Mouse (Mus musculus) ES-E14 (cell line): ENCODE data around the gene Prtg. TPM values are rescaled to one million over a fixed set of nuclear protein-coding genes. Genes with fewer than 3 reads are reported as not detected.

Source experiments
- DNase-seq: peaks from one replicate; pipeline ENCODE4 v3.0.0-alpha.2; 2013; ENCODE audit warnings: low read depth, low spot score
- H3K27ac ChIP-seq: 2 replicates; pipeline ENCODE4 v1.5.1; 2012; ENCODE audit warnings: low read depth, mild to moderate bottlenecking, low read length, moderate library complexity, mixed read lengths; ENCODE audit not compliant: poor library complexity, insufficient read depth, severe bottlenecking
- H3K36me3 ChIP-seq: 2 replicates; pipeline ENCODE4 v1.6.1; 2012; ENCODE audit warnings: mild to moderate bottlenecking, low read length, moderate library complexity, mixed read lengths; ENCODE audit not compliant: control insufficient read depth, poor library complexity, insufficient read depth, severe bottlenecking
- H3K4me1 ChIP-seq, 2 experiments: fragments of 150-350 bp in 1 of 2; sonication (generic) in 1 of 2; 2 replicates each; pipeline ENCODE4 v1.6.1; 2012; ENCODE audit warnings: low read length in 2 of 2, mild to moderate bottlenecking in 1 of 2, mixed read lengths in 1 of 2; ENCODE audit not compliant: control insufficient read depth in 2 of 2, insufficient read depth in 2 of 2, poor library complexity in 1 of 2
- H3K4me3 ChIP-seq, 2 experiments: fragments of 150-350 bp in 1 of 2; sonication (generic) in 1 of 2; 2 replicates each; pipeline ENCODE4 v1.5.1; 2012; ENCODE audit warnings: low read length in 2 of 2, low read depth in 1 of 2, mild to moderate bottlenecking in 1 of 2, mixed read lengths in 1 of 2; ENCODE audit not compliant: insufficient read depth in 1 of 2, poor library complexity in 1 of 2, severe bottlenecking in 1 of 2
- H3K9ac ChIP-seq: 2 replicates; pipeline ENCODE4 v1.6.1; 2012; ENCODE audit warnings: low read depth, mild to moderate bottlenecking, low read length, mixed read lengths; ENCODE audit not compliant: poor library complexity, insufficient read depth, severe bottlenecking
- H3K9me3 ChIP-seq: fragments of 150-350 bp; sonication (generic); 2 replicates; pipeline ENCODE4 v1.6.1; 2012; ENCODE audit warnings: low read depth, mild to moderate bottlenecking, low read length; ENCODE audit not compliant: control insufficient read depth, insufficient read depth
- CHD2 ChIP-seq: IDR thresholded peaks from 2 replicates; pipeline ENCODE4 v1.6.1; 2014; ENCODE audit warnings: mild to moderate bottlenecking, low read depth, low read length, inconsistent platforms
- HCFC1 ChIP-seq: IDR thresholded peaks from 2 replicates; pipeline ENCODE4 v1.6.1; 2012; ENCODE audit warnings: low read length, inconsistent platforms, borderline replicate concordance; ENCODE audit not compliant: insufficient read depth
- MAFK ChIP-seq: IDR thresholded peaks from 2 replicates; pipeline ENCODE4 v1.6.1; 2014; ENCODE audit warnings: mild to moderate bottlenecking, low read depth, low read length, inconsistent platforms; ENCODE audit not compliant: insufficient read depth
- ZC3H11A ChIP-seq: IDR thresholded peaks from 2 replicates; pipeline ENCODE4 v1.6.1; 2012; ENCODE audit warnings: low read depth, mild to moderate bottlenecking, inconsistent platforms, low read length, borderline replicate concordance
- ZNF384 ChIP-seq: IDR thresholded peaks from 2 replicates; pipeline ENCODE4 v1.6.1; 2012; ENCODE audit warnings: low read depth, low read length, inconsistent platforms
- in situ Hi-C, 2 experiments: fragments of 600-800 bp; cut with MboI; formaldehyde crosslinking; loops; one replicate each; pipeline ENCODE4 v1.15.1; 2025; ENCODE audit warnings: low sequenced_read_pairs in 2 of 2, inconsistent platforms in 1 of 2; ENCODE audit not compliant: unreplicated experiment in 2 of 2
- total RNA-seq: library from RNA; depleted of rRNA; stranded (reverse); fragments of 300-350 nt; gene quantifications from 2 replicates; pipeline ENCODE4 v1.2.3, GENCODE M21; 2012

Gene Prtg
- total RNA-seq, 1 experiment, result 28.8 TPM

DNA sequence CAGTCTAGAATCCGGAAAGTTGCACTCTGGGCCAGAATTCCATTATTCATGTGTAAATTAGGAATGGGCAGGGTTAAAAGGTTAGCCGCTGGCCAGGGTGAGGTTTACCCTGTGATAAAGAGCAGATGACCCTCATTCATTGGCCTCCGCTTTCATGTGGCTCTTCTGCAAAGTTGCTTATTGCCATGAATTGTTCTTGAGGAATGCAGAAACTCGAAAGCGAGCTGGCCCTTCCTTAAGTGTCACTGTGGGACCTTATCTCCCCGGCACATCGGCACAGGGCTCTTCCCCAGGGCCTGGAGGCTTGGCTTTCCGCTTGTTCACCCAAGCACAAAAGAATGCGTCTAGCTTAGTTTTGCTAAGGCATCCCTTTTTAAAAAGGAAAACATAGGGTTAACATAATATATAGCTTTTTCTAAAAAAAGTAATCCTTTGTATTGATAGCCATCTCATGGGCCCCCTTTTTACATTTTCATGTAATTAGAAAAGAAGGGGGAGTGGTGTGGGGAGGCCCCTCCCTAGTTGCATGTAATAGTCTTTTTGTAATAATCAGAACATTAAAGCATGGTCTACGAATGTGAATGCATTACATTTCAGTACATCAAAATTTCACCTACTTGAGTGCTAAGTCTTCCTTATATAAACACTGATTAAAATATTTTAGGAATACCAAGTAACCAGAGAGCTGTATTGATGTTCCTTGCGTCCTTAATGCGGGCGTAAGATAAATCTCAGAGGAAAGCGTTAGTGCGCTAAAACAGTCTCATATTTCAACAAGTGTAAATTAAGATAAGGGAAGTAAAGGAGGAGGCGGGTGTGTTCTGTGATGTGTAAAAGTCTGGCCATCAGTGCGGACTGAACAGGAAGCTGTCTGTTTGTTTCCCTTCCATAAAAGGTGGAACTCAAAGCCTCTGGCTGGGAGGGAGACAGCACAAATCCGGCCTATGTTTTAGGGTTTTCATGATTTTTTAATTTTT is 6.2 kb downstream of the Prtg start:
- Histone ChIP-seq H3K27ac (peak overlapping the region; percentile 38; the same call in 1 of the 2 replicates), H3K9me3 (no peaks in the 10 kb centered on the region), H3K4me1 (peaks cover 7 to 10% of the 10 kb centered on the region in 2 experiments), H3K4me3 (0 out of 4 replicates have a peak overlapping the region, but pooled peaks of 1 of the 2 experiments have one; percentile 3), H3K36me3 (no peaks in the 10 kb centered on the region), H3K9ac (no peak overlapping the region)
- no peak for DNase-seq
- in situ Hi-C loops, result no loop called here
- TF ChIP-seq ZNF384 (no peak), CHD2 (0 out of 2 replicates have a peak, but pooled peaks have one; percentile 55)

DNA sequence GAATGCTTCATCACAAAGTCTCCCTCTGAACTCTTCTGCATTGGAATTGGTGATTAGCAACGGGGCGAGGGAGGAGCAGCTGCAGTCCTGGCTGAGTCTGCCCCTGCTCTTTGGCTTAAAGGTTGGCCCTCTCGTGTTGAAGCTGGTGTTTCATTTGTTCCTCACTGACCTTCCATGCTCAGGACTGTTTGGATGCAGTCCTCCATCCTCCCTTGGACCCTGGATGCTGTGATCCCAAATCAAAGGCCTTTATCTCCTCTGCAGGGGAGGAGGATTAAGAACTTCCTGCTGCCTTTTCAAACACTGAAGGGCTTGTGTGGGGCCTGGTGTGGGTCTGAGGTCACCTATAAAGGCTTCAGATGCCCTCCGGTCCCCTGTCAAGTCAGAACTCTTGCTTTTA is 18.8 kb downstream of the Prtg start:
- in situ Hi-C loops, result no loop called here
- Histone ChIP-seq H3K9me3 (no peaks in the 10 kb centered on the region), H3K9ac (no peak overlapping the region), H3K4me1 (peaks cover 4 to 11% of the 10 kb centered on the region in 2 experiments; a peak in 2 of 4 replicates), H3K27ac (no peak overlapping the region), H3K4me3 (no peak overlapping the region), H3K36me3 (no peaks in the 10 kb centered on the region)
- TF ChIP-seq MAFK (no peak), CHD2 (no peak), ZNF384 (no peak), ZC3H11A (no peak), HCFC1 (no peak)
- no peak for DNase-seq

DNA sequence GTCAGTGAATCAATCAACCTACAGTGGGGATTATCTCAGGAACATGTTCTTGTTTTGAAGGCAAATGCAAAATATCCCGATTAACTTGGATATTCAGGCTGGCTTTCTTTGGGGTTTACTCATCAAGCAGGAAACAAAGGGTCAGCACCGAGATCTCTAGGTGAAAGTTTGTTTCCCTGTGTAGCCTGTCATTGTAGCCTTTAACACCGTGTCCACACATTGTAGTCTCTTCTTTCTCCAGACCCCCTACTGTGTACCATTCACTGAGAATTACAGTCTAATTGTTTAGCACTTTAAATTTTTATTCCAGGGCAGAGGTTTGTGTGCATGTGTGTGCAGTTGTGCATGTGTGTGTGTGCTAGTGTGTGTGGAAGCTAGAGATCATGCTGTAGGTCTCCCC is 19.3 kb downstream of the Prtg start:
- Histone ChIP-seq H3K36me3 (no peaks in the 10 kb centered on the region), H3K4me3 (no peak overlapping the region), H3K9ac (no peak overlapping the region), H3K9me3 (no peaks in the 10 kb centered on the region), H3K27ac (no peak overlapping the region), H3K4me1 (peaks cover 4 to 11% of the 10 kb centered on the region in 2 experiments; a peak in 2 of 4 replicates)
- DNase-seq, result no peak
- TF ChIP-seq ZNF384, result no peak
- in situ Hi-C loops, result no loop called here

DNA sequence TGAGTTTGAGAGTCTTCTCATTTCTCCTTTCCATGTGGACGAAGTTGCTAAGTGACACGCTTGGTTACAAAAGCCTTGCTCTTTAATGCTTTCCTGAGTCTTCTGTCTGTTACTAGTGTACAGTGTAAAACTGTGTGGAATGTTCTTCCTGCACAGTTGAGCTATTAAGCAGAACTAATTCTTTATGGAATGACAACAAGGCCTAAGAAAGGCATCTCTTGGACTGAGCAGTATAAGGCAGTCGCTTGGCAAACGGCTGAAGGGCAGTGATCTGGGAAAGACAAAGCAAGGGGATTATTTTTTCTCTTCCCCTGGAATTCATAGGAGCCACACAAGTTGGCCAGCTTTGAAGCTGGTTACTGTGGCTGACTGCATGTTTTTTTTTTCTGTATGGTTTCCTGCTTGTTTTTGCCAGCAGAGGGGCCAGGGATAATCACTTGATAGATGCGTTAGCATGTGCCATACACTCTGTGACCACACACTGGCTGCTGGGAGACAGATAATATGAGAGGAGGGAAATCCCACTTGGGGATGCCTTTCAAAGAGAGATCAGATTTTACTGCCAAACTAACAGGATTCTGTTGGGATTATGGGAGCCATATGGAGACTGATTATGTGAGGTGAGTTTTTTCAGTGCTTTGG is 22.1 kb downstream of the Prtg start:
- Histone ChIP-seq H3K4me1 (peaks cover 7 to 9% of the 10 kb centered on the region in 2 experiments; a peak in 3 of 4 replicates), H3K36me3 (no peaks in the 10 kb centered on the region)
- TF ChIP-seq ZNF384 (no peak), ZC3H11A (no peak), CHD2 (no peak), HCFC1 (no peak), MAFK (no peak)

More for the DNA sequence above, 22.1 kb downstream of the Prtg start:
- no peak overlapping the region for H3K4me3 ChIP-seq
- in situ Hi-C loops, result no loop called here
- no peaks in the 10 kb centered on the region for H3K9me3 ChIP-seq
- no peak overlapping the region for H3K9ac ChIP-seq
- no peak for DNase-seq
- no peak overlapping the region for H3K27ac ChIP-seq
